Mouse (Mus musculus) myocyte (in vitro differentiated cells): ENCODE measurements at regions not wholly inside any gene's neighbourhood (a gene's known extent, or its start where the extent isn't known, plus 50 kb on each side); places are given as distances from the start of the nearest gene placed in this dataset.
A peak's percentile ranks its signal among the peaks of the same experiment; 100 is the strongest.

Source experiments
- H3K27me3 ChIP-seq: one replicate; pipeline ENCODE4 v1.6.1; 2011; ENCODE audit not compliant: control insufficient read depth, insufficient read depth, insufficient read length
- H3K36me3 ChIP-seq: one replicate; pipeline ENCODE4 v1.6.1; 2011; ENCODE audit not compliant: control insufficient read depth, insufficient read depth
- H3K4me2 ChIP-seq: one replicate; pipeline ENCODE4 v1.6.1; 2011; ENCODE audit warnings: low read depth, control low read depth
- H3K4me3 ChIP-seq: one replicate; pipeline ENCODE4 v1.5.1; 2011; ENCODE audit warnings: mild to moderate bottlenecking, control low read depth, moderate library complexity
- H3K79me2 ChIP-seq: one replicate; pipeline ENCODE4 v1.6.1; 2011; ENCODE audit not compliant: control insufficient read depth, insufficient read depth
- H3ac ChIP-seq: one replicate; pipeline ENCODE4 v1.6.1; 2011; ENCODE audit not compliant: control insufficient read depth, insufficient read length
- CEBPB ChIP-seq: IDR thresholded peaks from 2 replicates; pipeline ENCODE4 v1.6.1; 2011; ENCODE audit warnings: mild to moderate bottlenecking, moderate library complexity; ENCODE audit not compliant: poor library complexity, insufficient read depth, severe bottlenecking
- E2F4 ChIP-seq: IDR thresholded peaks from one replicate; pipeline ENCODE4 v1.6.1; 2011; ENCODE audit warnings: mild to moderate bottlenecking, control low read depth, moderate library complexity; ENCODE audit not compliant: insufficient read depth
- MAX ChIP-seq: IDR thresholded peaks from one replicate; pipeline ENCODE4 v1.6.1; 2011; ENCODE audit warnings: low read depth, mild to moderate bottlenecking, control low read depth
- MYOD1 ChIP-seq, 3 experiments: IDR thresholded peaks; one replicate each; pipeline ENCODE4 v1.6.1; 2011; ENCODE audit warnings: control low read depth in 2 of 3, low read depth in 2 of 3, mild to moderate bottlenecking in 2 of 3, moderate library complexity in 1 of 3; ENCODE audit not compliant: insufficient read length in 2 of 3, control insufficient read depth in 1 of 3
- MYOG ChIP-seq, 3 experiments: IDR thresholded peaks; one replicate each; pipeline ENCODE4 v1.6.1; 2011; ENCODE audit warnings: control low read depth in 2 of 3, low read depth in 2 of 3, mild to moderate bottlenecking in 2 of 3; ENCODE audit not compliant: insufficient read length in 2 of 3, control insufficient read depth in 1 of 3, insufficient read depth in 1 of 3
- POLR2A ChIP-seq: IDR thresholded peaks from one replicate; pipeline ENCODE4 v1.6.1; 2011; ENCODE audit warnings: low read depth, mild to moderate bottlenecking, control low read depth, moderate library complexity; ENCODE audit not compliant: insufficient read length
- POLR2AphosphoS2 ChIP-seq: IDR thresholded peaks from one replicate; pipeline ENCODE4 v1.6.1; 2011; ENCODE audit warnings: low read depth, control low read depth; ENCODE audit not compliant: insufficient read length
- REST ChIP-seq: IDR thresholded peaks from one replicate; pipeline ENCODE4 v1.6.1; 2011; ENCODE audit warnings: mild to moderate bottlenecking, control low read depth, moderate library complexity; ENCODE audit not compliant: insufficient read depth, insufficient read length
- SRF ChIP-seq: IDR thresholded peaks from one replicate; pipeline ENCODE4 v1.6.1; 2011; ENCODE audit warnings: low read depth; ENCODE audit not compliant: control insufficient read depth, insufficient read length
- TCF12 ChIP-seq: IDR thresholded peaks from one replicate; pipeline ENCODE4 v1.6.1; 2011; ENCODE audit warnings: mild to moderate bottlenecking, control low read depth; ENCODE audit not compliant: poor library complexity, insufficient read depth, severe bottlenecking
- TCF3 ChIP-seq: IDR thresholded peaks from one replicate; pipeline ENCODE4 v1.6.1; 2011; ENCODE audit warnings: low read depth, control low read depth; ENCODE audit not compliant: insufficient read length
- USF1 ChIP-seq: IDR thresholded peaks from one replicate; pipeline ENCODE4 v1.6.1; 2011; ENCODE audit warnings: low read depth, mild to moderate bottlenecking, control low read depth, moderate library complexity

DNA sequence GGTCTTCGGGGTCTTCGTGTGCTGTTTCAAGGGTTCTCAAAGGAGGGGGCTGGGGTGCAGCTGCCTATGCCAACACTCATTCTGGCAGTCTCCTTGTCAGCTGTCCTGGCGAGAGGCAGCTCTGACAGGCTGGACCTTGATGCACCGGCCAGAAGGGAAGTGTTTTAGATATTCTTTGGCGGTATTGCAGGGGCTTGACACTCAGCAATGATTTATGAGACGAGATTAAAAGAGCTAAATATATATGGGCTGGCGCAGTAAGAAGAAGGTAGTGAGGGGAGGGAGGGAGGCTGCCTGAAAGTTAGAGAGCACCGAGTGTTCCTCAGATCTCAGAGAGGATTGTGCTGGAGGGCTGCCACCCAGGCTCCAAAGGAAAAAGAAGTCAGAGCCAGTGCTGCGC, 50.2 kb upstream of the Pdzd8 start:
- TF ChIP-seq TCF12: no peak
- TF ChIP-seq MYOD1 (IDR thresholded peaks at IDR 0.05; ENCODE audit: control insufficient read depth in 1 of 3, insufficient read length in 2 of 3, low read depth in 2 of 3): no peak
- TF ChIP-seq SRF: no peak
- TF ChIP-seq USF1: no peak
- no peak for TF ChIP-seq E2F4
- no peak for TF ChIP-seq CEBPB
- no peak for TF ChIP-seq MYOG (IDR thresholded peaks at IDR 0.05; ENCODE audit: control insufficient read depth in 1 of 3, insufficient read depth in 1 of 3, insufficient read length in 2 of 3, low read depth in 2 of 3)
- no peak for TF ChIP-seq REST
- TF ChIP-seq POLR2AphosphoS2: no peak
- TF ChIP-seq TCF3: no peak
- TF ChIP-seq POLR2A: no peak
- TF ChIP-seq MAX: no peak
- Histone ChIP-seq H3ac (no peak overlapping the region), H3K4me3 (no peak overlapping the region), H3K36me3 (no peaks in the 10 kb centered on the region), H3K79me2 (no peaks in the 10 kb centered on the region), H3K4me2 (no peak overlapping the region), H3K27me3 (peaks cover 39% of the 10 kb centered on the region)

DNA sequence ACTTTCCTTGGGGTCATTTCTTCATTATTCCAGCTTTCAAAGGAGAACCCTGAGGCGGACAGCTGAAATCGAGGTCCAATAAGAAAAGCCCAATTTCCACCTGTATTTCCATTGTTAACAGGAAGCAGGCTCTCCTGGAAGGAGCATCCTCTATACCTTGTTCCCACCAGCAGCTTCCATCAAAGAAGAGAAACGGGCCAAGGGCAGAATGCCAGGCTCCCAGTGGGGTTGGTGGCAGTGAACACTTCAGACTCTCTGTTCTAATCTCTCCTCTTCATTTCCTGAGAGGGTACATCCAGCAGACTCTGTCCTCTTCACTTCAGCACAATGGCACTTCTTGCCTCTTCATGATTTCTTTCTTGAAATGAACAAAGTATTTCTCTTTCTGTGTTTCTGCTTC, 50.9 kb upstream of the Pdzd8 start:
- Histone ChIP-seq H3K79me2 (no peaks in the 10 kb centered on the region), H3K4me3 (no peak overlapping the region), H3K4me2 (no peak overlapping the region), H3K36me3 (no peaks in the 10 kb centered on the region), H3K27me3 (peaks cover 39% of the 10 kb centered on the region), H3ac (no peak overlapping the region)
- TF ChIP-seq E2F4 (no peak), TCF3 (no peak), TCF12 (no peak), CEBPB (no peak), REST (no peak), MAX (no peak), MYOD1 (IDR thresholded peaks at IDR 0.05; ENCODE audit: control insufficient read depth in 1 of 3, insufficient read length in 2 of 3, low read depth in 2 of 3) (no peak), SRF (no peak), POLR2AphosphoS2 (no peak), USF1 (no peak), POLR2A (no peak), MYOG (IDR thresholded peaks at IDR 0.05; ENCODE audit: control insufficient read depth in 1 of 3, insufficient read depth in 1 of 3, insufficient read length in 2 of 3, low read depth in 2 of 3) (no peak)

DNA sequence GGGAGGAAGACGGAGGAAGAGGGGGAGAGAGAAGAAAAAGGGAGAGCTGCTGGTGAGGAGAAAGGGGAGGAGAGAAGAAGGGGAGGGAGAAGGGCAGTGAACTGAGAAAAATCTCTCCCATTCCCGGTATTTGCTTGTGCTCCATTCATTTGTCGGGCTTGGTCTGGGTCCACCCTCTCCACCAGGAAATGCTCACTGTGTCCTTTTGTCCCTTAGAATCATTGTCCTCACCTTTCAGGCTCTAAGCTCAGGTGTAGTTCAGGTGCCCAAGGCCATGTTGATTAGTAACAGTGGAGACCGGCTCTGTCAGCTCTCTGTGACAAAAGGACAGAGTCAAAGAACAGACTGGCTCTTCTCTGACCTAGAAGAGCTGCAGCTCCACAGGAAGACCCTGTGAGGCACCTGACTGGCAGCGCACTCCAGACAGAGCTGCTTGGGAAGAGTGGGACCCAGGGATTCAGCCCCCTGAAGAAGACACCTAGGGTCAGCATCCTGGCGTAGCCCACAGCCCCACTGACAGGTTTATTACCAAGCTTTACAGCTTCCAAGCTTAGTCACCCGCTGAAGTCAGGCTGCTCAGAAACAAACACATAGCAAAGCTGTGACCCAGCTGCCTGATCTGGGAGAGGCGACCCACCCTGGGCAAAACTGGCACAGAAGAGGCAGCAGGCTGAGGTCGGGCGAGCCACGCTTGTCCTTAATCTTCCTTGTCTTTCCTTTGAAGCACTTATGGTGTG, 54.4 kb upstream of the Pdzd8 start:
- Histone ChIP-seq H3K36me3 (no peaks in the 10 kb centered on the region), H3K4me2 (peak overlapping the region; percentile 24), H3ac (no peak overlapping the region), H3K4me3 (no peak overlapping the region), H3K27me3 (peaks cover 34% of the 10 kb centered on the region), H3K79me2 (no peaks in the 10 kb centered on the region)
- TF ChIP-seq POLR2AphosphoS2: no peak
- TF ChIP-seq SRF: no peak
- TF ChIP-seq MAX: no peak
- TF ChIP-seq TCF3: no peak

DNA sequence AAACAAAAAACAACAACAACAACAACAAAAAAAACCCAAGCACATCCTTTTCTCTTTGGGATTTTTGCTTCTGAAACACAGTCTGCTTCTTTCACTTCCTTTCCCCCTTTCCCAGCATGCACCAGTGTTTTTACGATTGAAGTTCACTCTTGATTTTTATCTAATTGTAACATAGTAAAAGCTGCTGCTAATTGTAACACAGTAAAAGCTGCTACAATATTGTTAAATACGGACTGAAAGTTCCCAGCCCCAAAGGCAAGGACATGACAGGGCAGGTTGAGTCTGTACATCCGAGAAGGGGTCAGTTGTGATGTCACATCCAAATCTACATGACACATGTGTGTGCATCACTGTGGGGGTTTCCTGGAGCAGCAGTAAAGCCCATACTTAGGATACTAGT, 55.7 kb upstream of the Pdzd8 start:
- Histone ChIP-seq H3K27me3 (peaks cover 23% of the 10 kb centered on the region), H3K4me2 (no peak overlapping the region), H3K4me3 (no peak overlapping the region), H3K79me2 (no peaks in the 10 kb centered on the region), H3K36me3 (no peaks in the 10 kb centered on the region), H3ac (no peak overlapping the region)
- TF ChIP-seq CEBPB (no peak), TCF12 (no peak), MYOG (IDR thresholded peaks at IDR 0.05; ENCODE audit: control insufficient read depth in 1 of 3, insufficient read depth in 1 of 3, insufficient read length in 2 of 3, low read depth in 2 of 3) (no peak), REST (no peak), E2F4 (no peak), MYOD1 (IDR thresholded peaks at IDR 0.05; ENCODE audit: control insufficient read depth in 1 of 3, insufficient read length in 2 of 3, low read depth in 2 of 3) (no peak), POLR2A (no peak), USF1 (no peak), MAX (no peak), POLR2AphosphoS2 (no peak)

DNA sequence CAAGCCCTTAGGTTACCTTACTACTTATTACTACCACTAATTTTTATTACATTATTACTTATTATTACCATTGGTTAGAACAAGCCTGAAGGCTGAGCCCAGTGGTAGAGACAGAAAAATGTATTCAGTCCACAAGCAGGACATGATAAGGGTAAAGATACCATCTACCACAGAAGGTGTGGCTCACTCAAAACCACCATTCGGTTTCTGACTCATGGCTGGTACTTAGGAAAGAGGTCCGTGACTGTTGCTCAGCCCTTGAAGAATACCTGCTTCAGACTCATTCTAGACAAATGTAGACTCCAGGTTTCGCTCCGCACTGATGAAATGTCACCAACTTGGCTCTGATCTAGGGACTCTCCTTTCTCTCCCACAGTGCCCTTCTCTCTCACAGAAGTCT, 56.1 kb upstream of the Emx2 start:
- Histone ChIP-seq H3K36me3 (no peaks in the 10 kb centered on the region), H3K79me2 (no peaks in the 10 kb centered on the region), H3K27me3 (peaks cover 16% of the 10 kb centered on the region), H3K4me2 (no peak overlapping the region), H3ac (no peak overlapping the region), H3K4me3 (no peak overlapping the region)
- TF ChIP-seq E2F4 (no peak), TCF12 (no peak), MAX (no peak), USF1 (no peak), CEBPB (no peak), POLR2A (no peak), MYOG (IDR thresholded peaks at IDR 0.05; ENCODE audit: control insufficient read depth in 1 of 3, insufficient read depth in 1 of 3, insufficient read length in 2 of 3, low read depth in 2 of 3) (no peak), SRF (no peak), MYOD1 (IDR thresholded peaks at IDR 0.05; ENCODE audit: control insufficient read depth in 1 of 3, insufficient read length in 2 of 3, low read depth in 2 of 3) (no peak), POLR2AphosphoS2 (no peak), REST (no peak)
